Mouse (Mus musculus): ENCODE data around the gene Lpp. TPM values are rescaled to one million over a fixed set of nuclear protein-coding genes. Genes with fewer than 3 reads are reported as not detected.

The Lpp gene
- polyA plus RNA-seq, 1 experiment = 18.7 TPM

GRCm38 (mm10) chr16:24941306-24942160 is 548.2 kb downstream of the Lpp start:
- H3K4me1 ChIP-seq (ENCODE audit: control insufficient read depth, insufficient read depth, low read length) = no peaks in the 10 kb centered on the region
- no peak for DNase-seq
- 77% methylated on average over 9 of the region's 9 CpGs for whole genome bisulfite sequencing
- H3K4me3 ChIP-seq (replicated peaks; ENCODE audit: extremely low read depth, low read depth, low read length) = no peak overlapping the region
- TF ChIP-seq POLR2A (IDR thresholded peaks at IDR 0.05; ENCODE audit: borderline replicate concordance, extremely low read depth, low read depth, low read length) (no peak), CTCF (IDR thresholded peaks at IDR 0.05; ENCODE audit: insufficient read depth, low read length) (no peak)

- no peak overlapping the region for H3K4me3 ChIP-seq (replicated peaks; ENCODE audit: extremely low read depth, low read depth, low read length)
- DNase-seq = no peak
- WGBS = 61% methylated on average over 6 of the region's 6 CpGs
- TF ChIP-seq CTCF (IDR thresholded peaks at IDR 0.05; ENCODE audit: insufficient read depth, low read length) (no peak), POLR2A (IDR thresholded peaks at IDR 0.05; ENCODE audit: borderline replicate concordance, extremely low read depth, low read depth, low read length) (no peak)
- H3K4me1 ChIP-seq (ENCODE audit: control insufficient read depth, insufficient read depth, low read length) = peaks cover 3% of the 10 kb centered on the region; the same call in 1 of the 2 replicates
Observed at GRCm38 (mm10) chr16:24943486-24944261, 550.4 kb downstream of the Lpp start.

GRCm38 (mm10) chr16:24946356-24946755 is 553.0 kb downstream of the Lpp start:
- H3K4me1 ChIP-seq (ENCODE audit: control insufficient read depth, insufficient read depth, low read length) = peaks cover 3% of the 10 kb centered on the region; the same call in 1 of the 2 replicates
- WGBS = 60% methylated on average over 1 of the region's 1 CpGs
- H3K4me3 ChIP-seq (replicated peaks; ENCODE audit: extremely low read depth, low read depth, low read length) = no peak overlapping the region
- DNase-seq = no peak
- TF ChIP-seq POLR2A (IDR thresholded peaks at IDR 0.05; ENCODE audit: borderline replicate concordance, extremely low read depth, low read depth, low read length) = no peak
- TF ChIP-seq CTCF (IDR thresholded peaks at IDR 0.05; ENCODE audit: insufficient read depth, low read length) = no peak

- Histone ChIP-seq H3K4me3 (replicated peaks; ENCODE audit: extremely low read depth, low read depth, low read length) (no peak overlapping the region), H3K4me1 (ENCODE audit: control insufficient read depth, insufficient read depth, low read length) (peaks cover 3% of the 10 kb centered on the region; the same call in 1 of the 2 replicates)
- no peak for DNase-seq
- WGBS = 44% methylated on average over 1 of the region's 1 CpGs
- TF ChIP-seq POLR2A (IDR thresholded peaks at IDR 0.05; ENCODE audit: borderline replicate concordance, extremely low read depth, low read depth, low read length) = no peak
- no peak for TF ChIP-seq CTCF (IDR thresholded peaks at IDR 0.05; ENCODE audit: insufficient read depth, low read length)
Observed at GRCm38 (mm10) chr16:24947485-24947884, 554.2 kb downstream of the Lpp start.

GRCm38 (mm10) chr16:24948091-24948690 is 554.9 kb downstream of the Lpp start:
- Histone ChIP-seq H3K4me3 (replicated peaks; ENCODE audit: extremely low read depth, low read depth, low read length) (no peak overlapping the region), H3K4me1 (ENCODE audit: control insufficient read depth, insufficient read depth, low read length) (peaks cover 3% of the 10 kb centered on the region; the same call in 1 of the 2 replicates)
- WGBS = 60% methylated on average over 3 of the region's 3 CpGs
- no peak for TF ChIP-seq POLR2A (IDR thresholded peaks at IDR 0.05; ENCODE audit: borderline replicate concordance, extremely low read depth, low read depth, low read length)
- no peak for TF ChIP-seq CTCF (IDR thresholded peaks at IDR 0.05; ENCODE audit: insufficient read depth, low read length)
- no peak for DNase-seq

- no peak for DNase-seq
- WGBS = 88% methylated on average over 3 of the region's 3 CpGs
- Histone ChIP-seq H3K4me1 (ENCODE audit: control insufficient read depth, insufficient read depth, low read length) (peaks cover 3% of the 10 kb centered on the region; the same call in 1 of the 2 replicates), H3K4me3 (replicated peaks; ENCODE audit: extremely low read depth, low read depth, low read length) (no peak overlapping the region)
- no peak for TF ChIP-seq CTCF (IDR thresholded peaks at IDR 0.05; ENCODE audit: insufficient read depth, low read length)
- TF ChIP-seq POLR2A (IDR thresholded peaks at IDR 0.05; ENCODE audit: borderline replicate concordance, extremely low read depth, low read depth, low read length) = no peak
Observed at GRCm38 (mm10) chr16:24949265-24949664, 556.0 kb downstream of the Lpp start.

- Histone ChIP-seq H3K4me1 (ENCODE audit: control insufficient read depth, insufficient read depth, low read length) (peaks cover 3% of the 10 kb centered on the region; the same call in 1 of the 2 replicates), H3K4me3 (replicated peaks; ENCODE audit: extremely low read depth, low read depth, low read length) (no peak overlapping the region)
- TF ChIP-seq CTCF (IDR thresholded peaks at IDR 0.05; ENCODE audit: insufficient read depth, low read length) (no peak), POLR2A (IDR thresholded peaks at IDR 0.05; ENCODE audit: borderline replicate concordance, extremely low read depth, low read depth, low read length) (no peak)
- 50% methylated on average over 6 of the region's 6 CpGs for WGBS
- DNase-seq = no peak
Observed at GRCm38 (mm10) chr16:24950112-24950743, 556.9 kb downstream of the Lpp start.

GRCm38 (mm10) chr16:24951909-24952308 is 558.6 kb downstream of the Lpp start:
- no peak for DNase-seq
- no peak for TF ChIP-seq POLR2A (IDR thresholded peaks at IDR 0.05; ENCODE audit: borderline replicate concordance, extremely low read depth, low read depth, low read length)
- TF ChIP-seq CTCF (IDR thresholded peaks at IDR 0.05; ENCODE audit: insufficient read depth, low read length) = no peak
- H3K4me1 ChIP-seq (ENCODE audit: control insufficient read depth, insufficient read depth, low read length) = peaks cover 3% of the 10 kb centered on the region; the same call in 1 of the 2 replicates
- H3K4me3 ChIP-seq (replicated peaks; ENCODE audit: extremely low read depth, low read depth, low read length) = no peak overlapping the region
- WGBS = 66% methylated on average over 5 of the region's 5 CpGs

GRCm38 (mm10) chr16:24955054-24955453 is 561.7 kb downstream of the Lpp start:
- TF ChIP-seq POLR2A (IDR thresholded peaks at IDR 0.05; ENCODE audit: borderline replicate concordance, extremely low read depth, low read depth, low read length) = no peak
- no peak for TF ChIP-seq CTCF (IDR thresholded peaks at IDR 0.05; ENCODE audit: insufficient read depth, low read length)
- Histone ChIP-seq H3K4me1 (ENCODE audit: control insufficient read depth, insufficient read depth, low read length) (no peaks in the 10 kb centered on the region), H3K4me3 (replicated peaks; ENCODE audit: extremely low read depth, low read depth, low read length) (no peak overlapping the region)
- DNase-seq = no peak
- 79% methylated on average over 7 of the region's 7 CpGs for WGBS

Data from lung, adult 2 months (tissue).